9 mouse cellular contexts compared by ENCODE assay signal in the genomic region with DNA sequence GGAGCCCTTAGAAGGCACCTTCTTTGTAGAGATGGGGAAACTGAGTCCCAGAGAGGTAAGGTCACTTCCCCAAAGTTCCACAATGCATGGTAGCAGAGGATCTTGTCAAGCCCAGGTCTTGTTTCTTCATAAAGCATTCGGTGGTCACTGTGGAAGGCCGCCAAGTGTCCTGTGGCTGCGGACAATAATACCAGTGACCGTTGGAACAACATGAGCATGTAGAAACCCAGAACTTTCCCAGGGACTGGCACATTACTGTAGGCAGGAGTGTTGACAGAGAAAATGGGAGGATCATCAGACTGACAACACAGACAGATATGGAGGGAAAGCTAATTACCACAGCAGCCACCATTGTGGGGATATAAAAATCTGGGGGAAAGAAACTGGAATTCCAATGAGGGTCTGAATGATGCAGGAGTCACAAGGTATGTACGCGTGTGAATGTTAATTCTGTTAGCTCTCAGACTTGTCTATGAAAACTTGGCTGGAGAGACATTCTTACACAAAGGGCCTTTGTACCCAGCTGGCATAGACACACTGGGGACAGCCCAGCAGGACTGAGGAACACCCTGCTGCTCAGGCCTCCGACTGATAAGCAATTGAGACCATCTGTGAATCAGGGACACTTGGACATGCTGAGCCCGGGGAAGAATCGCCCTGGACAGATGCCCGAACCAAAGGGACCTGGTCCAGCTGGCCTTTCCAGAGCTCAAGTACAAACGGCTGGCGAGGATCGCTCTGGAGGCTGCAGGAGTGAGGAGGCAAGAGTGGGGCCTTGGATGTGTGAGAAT. TPM values are rescaled to one million over a fixed set of nuclear protein-coding genes. Genes with fewer than 3 reads are reported as not detected.
A peak's percentile ranks its signal among the peaks of the same experiment; 100 is the strongest.
DNase-seq lines count a peak whose midpoint lies in the region; ATAC-seq lines count a peak whose summit lies in the region.
"Had no signal": no experiment of that assay in that cellular context is flagged by ENCODE, and none has a peak within 500 bp of the region (broad histone marks: within the 10 kb centered on the region; RNA-seq: fewer than 3 reads in every experiment).

No protein-coding gene starts in this region.

- peak overlapping the region; percentile 80 for H3K27ac ChIP-seq in neural tube, embryonic 15.5 days (replicated peaks)
- H3K27ac ChIP-seq: macrophage had no signal

- DNase-seq in adipocyte (ENCODE audit: low spot score) = peak; percentile 91
- peak; percentile 92 for DNase-seq in cerebellum, adult 11-12 months
- DNase-seq in frontal cortex, postnatal 10 days (ENCODE audit: low spot score in 2 of 2) = peak; percentile 79 to 86
- peak; percentile 88 for DNase-seq in heart, postnatal 4 days
- peak; percentile 74 to 85 for DNase-seq in left cerebral cortex, postnatal 25 days (ENCODE audit: low spot score in 2 of 2)
- no peak for DNase-seq in thymus, postnatal 0 days (ENCODE audit: low spot score)

- WGBS in neural tube, embryonic 15.5 days = 31% methylated on average over 13 of the region's 13 CpGs

- ATAC-seq in neural tube, embryonic 15.5 days (ENCODE audit: low FRiP score) = peak; percentile 90
- ATAC-seq in CD4-positive, CD25-positive, alpha-beta regulatory T cell, adult 4 months = no peak

- no peak overlapping the region for H3K4me2 ChIP-seq in neural tube, embryonic 15.5 days

- H3K9ac ChIP-seq in neural tube, embryonic 15.5 days (replicated peaks) = no peak overlapping the region

- H3K27me3 ChIP-seq in neural tube, embryonic 15.5 days (replicated peaks) = no peaks in the 10 kb centered on the region

- intact Hi-C loops in left cerebral cortex, postnatal 25 days (cut with DNase I) = no loop called here

- H3K4me1 ChIP-seq in neural tube, embryonic 15.5 days = peaks cover 14% of the 10 kb centered on the region

- H3K36me3 ChIP-seq in neural tube, embryonic 15.5 days = no peaks in the 10 kb centered on the region

- H3K9me3 ChIP-seq in neural tube, embryonic 15.5 days (replicated peaks) = no peaks in the 10 kb centered on the region

- H3K4me3 ChIP-seq in neural tube, embryonic 15.5 days (replicated peaks) = no peak overlapping the region

RNA-seq across cellular contexts. Expression of a gene that starts 9.3 kb away (rescaled TPM):
- not detected for total RNA-seq in heart, postnatal 4 days (2021)
- under 1 TPM; 0.50 to 0.80 TPM for total RNA-seq in left cerebral cortex, postnatal 25 days (2021)
- polyA plus RNA-seq in neural tube, embryonic 15.5 days (2015; fragmentation: Nextera tagmentation; extraction: Ambion mirVana) = 1.3 and 1.7 TPM in 2 replicates
- polyA plus RNA-seq in CD4-positive, CD25-positive, alpha-beta regulatory T cell, adult 4 months (2017; shearing (Covaris generic)) = not detected
- 0.09 and 0.13 TPM in 2 replicates for polyA plus RNA-seq in thymus, postnatal 0 days (2015; fragmentation: Nextera tagmentation; extraction: Ambion mirVana)
- polyA plus RNA-seq: macrophage had no signal

RNA-seq across cellular contexts. Expression of a gene that starts 22.9 kb away (rescaled TPM):
- 10 to 100 TPM; 71.7 to 73.4 TPM for total RNA-seq in heart, postnatal 4 days (2021)
- total RNA-seq in left cerebral cortex, postnatal 25 days (2021) = 10 to 100 TPM; 44.5 to 59.2 TPM
- 79.1 and 79.4 TPM in 2 replicates for polyA plus RNA-seq in neural tube, embryonic 15.5 days (2015; fragmentation: Nextera tagmentation; extraction: Ambion mirVana)
- 100 to 1,000 TPM in 1 of 2 experiments, 10 to 100 TPM in 1; 99.7 to 109 TPM for polyA plus RNA-seq in CD4-positive, CD25-positive, alpha-beta regulatory T cell, adult 4 months (2017; shearing (Covaris generic))
- polyA plus RNA-seq in thymus, postnatal 0 days (2015; fragmentation: Nextera tagmentation; extraction: Ambion mirVana) = 64.4 and 65.7 TPM in 2 replicates

RNA-seq across cellular contexts. Expression of a gene that starts 55.1 kb away (rescaled TPM):
- total RNA-seq in heart, postnatal 4 days (2021) = 10 to 100 TPM; 42.5 to 45.9 TPM
- 100 to 1,000 TPM; 183 to 199 TPM for total RNA-seq in left cerebral cortex, postnatal 25 days (2021)
- polyA plus RNA-seq in neural tube, embryonic 15.5 days (2015; fragmentation: Nextera tagmentation; extraction: Ambion mirVana) = 64.7 and 68.8 TPM in 2 replicates
- 10 to 100 TPM; 77.7 to 82.2 TPM for polyA plus RNA-seq in CD4-positive, CD25-positive, alpha-beta regulatory T cell, adult 4 months (2017; shearing (Covaris generic))
- 49.2 and 53.7 TPM in 2 replicates for polyA plus RNA-seq in thymus, postnatal 0 days (2015; fragmentation: Nextera tagmentation; extraction: Ambion mirVana)
